Mouse (Mus musculus) ES-E14 (cell line): Measurements from ENCODE around the gene Zzef1. TPM values are rescaled to one million over a fixed set of nuclear protein-coding genes. Genes with fewer than 3 reads are reported as not detected.

Experiments used
- DNase-seq: peaks from one replicate; pipeline ENCODE4 v3.0.0-alpha.2; 2013; ENCODE audit warnings: low read depth, low spot score
- H3K27ac ChIP-seq: 2 replicates; pipeline ENCODE4 v1.5.1; 2012; ENCODE audit warnings: low read depth, mild to moderate bottlenecking, low read length, moderate library complexity, mixed read lengths; ENCODE audit not compliant: poor library complexity, insufficient read depth, severe bottlenecking
- H3K36me3 ChIP-seq: 2 replicates; pipeline ENCODE4 v1.6.1; 2012; ENCODE audit warnings: mild to moderate bottlenecking, low read length, moderate library complexity, mixed read lengths; ENCODE audit not compliant: control insufficient read depth, poor library complexity, insufficient read depth, severe bottlenecking
- H3K4me1 ChIP-seq, 2 experiments: fragments of 150-350 bp in 1 of 2; sonication (generic) in 1 of 2; 2 replicates each; pipeline ENCODE4 v1.6.1; 2012; ENCODE audit warnings: low read length in 2 of 2, mild to moderate bottlenecking in 1 of 2, mixed read lengths in 1 of 2; ENCODE audit not compliant: control insufficient read depth in 2 of 2, insufficient read depth in 2 of 2, poor library complexity in 1 of 2
- H3K4me3 ChIP-seq, 2 experiments: fragments of 150-350 bp in 1 of 2; sonication (generic) in 1 of 2; 2 replicates each; pipeline ENCODE4 v1.5.1; 2012; ENCODE audit warnings: low read length in 2 of 2, low read depth in 1 of 2, mild to moderate bottlenecking in 1 of 2, mixed read lengths in 1 of 2; ENCODE audit not compliant: insufficient read depth in 1 of 2, poor library complexity in 1 of 2, severe bottlenecking in 1 of 2
- H3K9ac ChIP-seq: 2 replicates; pipeline ENCODE4 v1.6.1; 2012; ENCODE audit warnings: low read depth, mild to moderate bottlenecking, low read length, mixed read lengths; ENCODE audit not compliant: poor library complexity, insufficient read depth, severe bottlenecking
- H3K9me3 ChIP-seq: fragments of 150-350 bp; sonication (generic); 2 replicates; pipeline ENCODE4 v1.6.1; 2012; ENCODE audit warnings: low read depth, mild to moderate bottlenecking, low read length; ENCODE audit not compliant: control insufficient read depth, insufficient read depth
- CHD2 ChIP-seq: IDR thresholded peaks from 2 replicates; pipeline ENCODE4 v1.6.1; 2014; ENCODE audit warnings: mild to moderate bottlenecking, low read depth, low read length, inconsistent platforms
- HCFC1 ChIP-seq: IDR thresholded peaks from 2 replicates; pipeline ENCODE4 v1.6.1; 2012; ENCODE audit warnings: low read length, inconsistent platforms, borderline replicate concordance; ENCODE audit not compliant: insufficient read depth
- MAFK ChIP-seq: IDR thresholded peaks from 2 replicates; pipeline ENCODE4 v1.6.1; 2014; ENCODE audit warnings: mild to moderate bottlenecking, low read depth, low read length, inconsistent platforms; ENCODE audit not compliant: insufficient read depth
- ZC3H11A ChIP-seq: IDR thresholded peaks from 2 replicates; pipeline ENCODE4 v1.6.1; 2012; ENCODE audit warnings: low read depth, mild to moderate bottlenecking, inconsistent platforms, low read length, borderline replicate concordance
- ZNF384 ChIP-seq: IDR thresholded peaks from 2 replicates; pipeline ENCODE4 v1.6.1; 2012; ENCODE audit warnings: low read depth, low read length, inconsistent platforms
- in situ Hi-C, 2 experiments: fragments of 600-800 bp; cut with MboI; formaldehyde crosslinking; loops; one replicate each; pipeline ENCODE4 v1.15.1; 2025; ENCODE audit warnings: low sequenced_read_pairs in 2 of 2, inconsistent platforms in 1 of 2; ENCODE audit not compliant: unreplicated experiment in 2 of 2
- total RNA-seq: library from RNA; depleted of rRNA; stranded (reverse); fragments of 300-350 nt; gene quantifications from 2 replicates; pipeline ENCODE4 v1.2.3, GENCODE M21; 2012

Zzef1 gene
- total RNA-seq, 1 experiment = 22.3 TPM

GRCm38 (mm10) chr11:72947840-72948239 is 151.8 kb downstream of the Zzef1 start:
- Histone ChIP-seq H3K27ac (no peak overlapping the region), H3K9ac (no peak overlapping the region), H3K4me1 (peaks cover 7 to 10% of the 10 kb centered on the region in 2 experiments; a peak in 3 of 4 replicates), H3K9me3 (no peaks in the 10 kb centered on the region), H3K4me3 (no peak overlapping the region), H3K36me3 (no peaks in the 10 kb centered on the region)
- in situ Hi-C loops = no loop called here
- no peak for DNase-seq
- no peak for TF ChIP-seq MAFK
- no peak for TF ChIP-seq HCFC1
- no peak for TF ChIP-seq CHD2
- no peak for TF ChIP-seq ZNF384
- TF ChIP-seq ZC3H11A = no peak

DNA sequence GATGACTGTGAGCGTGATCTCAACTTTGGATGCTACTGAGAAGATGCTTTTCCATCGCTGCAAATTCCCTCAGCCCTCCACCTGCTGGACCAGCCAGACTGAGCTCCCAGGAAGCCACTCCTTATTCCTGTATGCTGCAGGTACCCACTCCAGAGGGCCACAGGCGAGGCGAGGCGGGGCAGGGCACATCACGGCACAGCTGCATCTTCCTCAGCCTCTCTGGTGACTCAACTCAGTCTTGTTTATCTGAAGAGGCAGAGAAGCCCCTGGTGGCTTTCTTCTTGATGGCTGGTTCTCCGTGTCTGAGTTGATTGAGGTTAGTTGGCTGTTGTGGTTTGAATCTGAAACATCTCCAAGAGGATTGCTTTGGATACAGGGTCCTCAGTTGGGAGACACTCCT is 152.2 kb downstream of the Zzef1 start:
- TF ChIP-seq ZC3H11A (no peak), ZNF384 (no peak), CHD2 (no peak), HCFC1 (no peak), MAFK (no peak)
- Histone ChIP-seq H3K4me3 (no peak overlapping the region), H3K36me3 (no peaks in the 10 kb centered on the region), H3K9ac (no peak overlapping the region), H3K4me1 (peaks cover 7 to 14% of the 10 kb centered on the region in 2 experiments; a peak in 3 of 4 replicates), H3K27ac (no peak overlapping the region), H3K9me3 (no peaks in the 10 kb centered on the region)
- in situ Hi-C loops = no loop called here
- DNase-seq = no peak

DNA sequence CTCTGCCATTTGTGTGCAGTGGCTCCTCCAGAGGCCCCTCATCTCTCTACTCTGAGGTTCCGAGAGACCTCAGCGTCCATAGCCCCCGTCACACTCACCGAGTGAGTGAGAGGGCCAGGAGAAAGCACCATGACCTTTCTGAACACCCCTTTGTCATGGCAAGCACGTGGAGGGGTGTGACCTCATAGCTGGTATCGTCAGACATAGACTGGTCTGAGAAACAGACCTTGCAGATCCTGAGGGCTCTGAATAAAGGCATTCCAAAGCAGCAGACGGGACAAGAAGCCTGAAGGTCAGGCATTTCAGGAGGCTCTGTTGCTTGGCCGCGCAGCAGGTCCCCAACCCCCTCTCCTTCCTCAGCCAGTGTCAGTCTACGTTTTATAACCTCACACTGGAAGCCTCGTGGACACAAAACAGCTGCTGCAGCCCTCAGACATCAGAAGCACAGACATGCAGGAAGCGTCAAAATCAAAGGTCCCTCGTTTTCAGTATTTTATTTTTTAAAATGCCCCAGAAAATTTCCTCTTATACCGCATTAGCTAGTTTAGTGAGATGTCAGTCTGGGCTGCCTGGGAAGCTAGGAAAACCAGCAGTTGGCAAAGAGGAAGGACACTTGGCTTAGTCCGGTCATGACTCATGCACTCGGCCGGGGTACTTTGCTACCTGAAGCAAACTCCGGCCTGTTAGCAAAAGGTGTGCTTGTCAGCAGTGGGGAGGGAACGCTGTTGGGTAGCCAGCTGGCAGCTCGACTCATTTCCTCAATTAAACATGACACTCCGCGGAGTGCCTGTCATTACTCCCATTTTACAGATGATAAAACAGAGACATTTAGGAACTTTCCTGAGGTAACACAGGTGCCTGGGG is 155.3 kb downstream of the Zzef1 start:
- no peak overlapping the region for H3K27ac ChIP-seq
- in situ Hi-C loops = no loop called here
- TF ChIP-seq CHD2 = no peak

DNA sequence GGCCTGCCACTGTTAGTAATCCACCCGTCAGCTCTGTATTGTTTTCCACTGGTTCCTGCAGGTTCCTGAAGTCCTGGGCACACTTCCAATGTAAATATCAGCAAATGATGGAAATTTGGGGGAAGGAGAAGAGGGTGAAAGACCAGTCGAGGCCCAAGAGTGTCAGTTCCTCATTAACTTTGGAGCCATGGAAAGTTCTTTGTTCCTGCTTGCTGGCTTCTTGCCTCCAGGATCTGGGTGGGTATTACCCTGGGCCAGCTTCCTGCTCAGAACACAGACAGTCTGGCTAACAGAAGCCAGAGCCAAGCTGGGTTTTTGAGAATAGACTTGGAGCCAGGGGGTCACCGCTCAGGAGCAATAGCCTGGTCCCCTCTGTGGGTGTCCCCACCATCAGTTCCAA is 156.2 kb downstream of the Zzef1 start:
- Histone ChIP-seq H3K9ac (no peak overlapping the region), H3K27ac (no peak overlapping the region), H3K4me3 (no peak overlapping the region), H3K4me1 (peaks cover 16 to 29% of the 10 kb centered on the region in 2 experiments; a peak in 3 of 4 replicates), H3K36me3 (no peaks in the 10 kb centered on the region), H3K9me3 (no peaks in the 10 kb centered on the region)
- no peak for DNase-seq
- TF ChIP-seq ZNF384 (no peak), ZC3H11A (no peak), CHD2 (no peak), MAFK (no peak), HCFC1 (no peak)
- in situ Hi-C loops = no loop called here

More for the DNA sequence above, 155.3 kb downstream of the Zzef1 start:
- Histone ChIP-seq H3K9me3 (no peaks in the 10 kb centered on the region), H3K9ac (no peak overlapping the region), H3K4me1 (peaks cover 16 to 31% of the 10 kb centered on the region in 2 experiments; a peak in 3 of 4 replicates), H3K36me3 (no peaks in the 10 kb centered on the region), H3K4me3 (no peak overlapping the region)
- no peak for DNase-seq

DNA sequence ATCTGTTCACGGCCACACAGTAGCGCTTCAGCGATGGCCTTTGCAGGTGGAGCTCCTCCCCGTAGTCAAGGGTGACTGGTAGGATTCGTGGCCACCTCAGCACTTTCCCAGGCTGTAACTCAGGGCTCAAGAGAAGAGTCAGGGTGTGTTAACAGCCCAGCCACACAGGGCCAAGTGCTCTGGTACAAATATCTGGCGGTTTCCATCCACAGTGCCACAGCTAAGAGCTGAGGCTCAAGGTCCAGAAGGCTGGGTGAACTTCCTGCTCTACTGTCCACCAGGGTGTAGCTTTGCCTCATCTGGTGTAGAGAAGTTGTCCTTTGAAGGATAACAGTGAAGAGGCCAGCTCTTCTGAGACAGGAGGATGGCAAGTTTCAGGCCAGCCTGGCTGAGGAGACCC is 156.7 kb downstream of the Zzef1 start:
- no peak for TF ChIP-seq ZNF384
- no peak for TF ChIP-seq CHD2
- no peak for TF ChIP-seq ZC3H11A
- no peak for TF ChIP-seq MAFK
- no peak for TF ChIP-seq HCFC1
- DNase-seq = no peak
- no peaks in the 10 kb centered on the region for H3K36me3 ChIP-seq
- no peak overlapping the region for H3K4me3 ChIP-seq
- no peak overlapping the region for H3K9ac ChIP-seq
- no peak overlapping the region for H3K27ac ChIP-seq
- no peaks in the 10 kb centered on the region for H3K9me3 ChIP-seq
- in situ Hi-C loops = no loop called here
- H3K4me1 ChIP-seq = peaks cover 16 to 29% of the 10 kb centered on the region in 2 experiments; a peak in 3 of 4 replicates
